Mouse (Mus musculus): ENCODE data around the gene Ptpn3.

- TF ChIP-seq CTCF (conservative IDR thresholded peaks at IDR 0.05; ENCODE audit: low read length): no peak
- no peak for TF ChIP-seq POU5F1 (IDR thresholded peaks at IDR 0.05; ENCODE audit: borderline replicate concordance, low read length)
These were observed 133.0 kb downstream of the Ptpn3 start for GRCm38 (mm10) chr4:57168680-57169079.

Measured in E14TG2a.4 (cell line).